Mouse (Mus musculus) liver, adult 2 months (tissue): ENCODE data around the gene Gm8374.
"Not testable (repeated sequence)": the region's sequence is repeated elsewhere in the genome, so short reads cannot be mapped to it uniquely, and the experiment has no call there.

Experiments used
- CTCF ChIP-seq: fragments of 200-500 bp; IDR thresholded peaks from 2 replicates; pipeline ENCODE4 v1.5.1; 2011; ENCODE audit warnings: low read depth, low read length, control low read depth
- POLR2A ChIP-seq: fragments of 200-500 bp; IDR thresholded peaks from 2 replicates; pipeline ENCODE4 v1.6.1; 2011; ENCODE audit warnings: low read length, control low read depth; ENCODE audit not compliant: insufficient read depth; ENCODE audit errors: extremely low read depth

DNA sequence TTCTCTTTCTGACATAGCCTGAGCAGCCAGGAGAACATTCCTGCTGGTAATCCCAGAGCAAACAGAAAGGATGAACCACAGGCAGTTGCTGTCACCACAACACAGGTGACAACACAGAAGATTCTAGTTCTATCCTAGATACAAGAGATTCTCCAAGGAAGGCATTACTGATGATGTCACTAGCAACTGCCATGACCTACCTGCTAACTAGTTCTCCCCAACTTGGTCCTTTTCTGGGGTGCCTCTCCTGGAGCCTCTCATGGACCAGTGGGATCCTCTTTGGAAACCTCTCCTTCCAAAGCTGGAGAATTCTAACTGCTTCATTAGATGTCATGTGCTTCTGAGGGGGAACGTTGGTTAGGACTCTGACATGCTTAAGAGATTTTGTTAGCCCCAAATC, 32.6 kb downstream of the Gm8374 start, which contains the start of gene Gm5797:
- not testable (repeated sequence) for TF ChIP-seq CTCF, POLR2A
